ENCODE assay signal across 8 mouse cellular contexts in the genomic region with DNA sequence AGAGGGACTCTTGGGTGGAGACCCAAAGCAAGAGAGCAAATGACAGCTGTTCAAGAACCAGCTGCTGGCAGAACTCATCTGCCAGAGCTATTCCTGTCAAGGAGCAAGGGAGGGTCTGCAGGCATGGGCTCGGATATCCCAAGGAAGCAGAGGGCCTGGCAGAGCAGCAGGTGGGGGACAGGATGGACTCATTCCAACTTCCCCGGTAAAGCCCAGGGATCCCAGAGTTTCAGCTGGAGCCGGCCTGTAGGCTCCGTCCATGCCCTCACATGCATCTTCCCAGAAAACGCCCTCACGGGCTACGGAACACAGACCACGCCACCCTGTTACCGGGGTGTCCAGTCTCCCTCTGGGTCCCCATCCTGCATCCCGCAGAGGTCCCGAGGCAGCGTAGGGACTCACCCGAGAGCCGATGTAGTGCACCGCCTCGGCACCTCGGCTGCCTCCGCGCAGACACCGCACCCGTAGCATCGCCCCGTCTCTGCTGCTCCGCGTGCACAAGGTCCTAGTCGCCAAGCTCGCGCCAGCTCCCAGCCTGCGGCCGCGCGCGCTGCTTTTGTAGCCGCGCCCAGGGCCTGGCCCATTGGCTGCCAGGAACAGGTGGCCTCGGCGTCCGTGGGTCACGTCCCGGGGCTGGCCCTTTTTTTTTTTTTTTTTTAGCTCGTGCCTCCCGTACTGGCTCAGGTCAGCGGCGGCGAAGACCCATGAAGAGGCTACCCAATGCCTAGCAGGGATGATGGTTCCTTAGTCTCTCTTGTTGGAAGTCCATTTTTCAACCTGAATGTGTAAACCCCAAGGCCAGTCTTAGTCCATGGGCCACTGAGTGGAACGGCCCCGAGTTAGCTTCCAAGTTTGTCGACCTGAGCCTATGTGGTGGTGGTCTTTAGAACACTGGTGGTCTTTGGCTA. TPM values are rescaled to one million over a fixed set of nuclear protein-coding genes. Genes with fewer than 3 reads are reported as not detected.
DNase-seq lines count a peak whose midpoint lies in the region; ATAC-seq and TF ChIP-seq lines count a peak whose summit lies in the region.

A gene (minus strand): TSS at position 558 of the 908 bp plus-strand sequence.

- peak within 1 kb of the TSS; percentile 85 for H3K4me2 ChIP-seq in heart, embryonic 12.5 days
- H3K4me2 ChIP-seq in kidney, embryonic 15.5 days: peak within 1 kb of the TSS; percentile 93
- peak within 1 kb of the TSS; percentile 80 for H3K4me2 ChIP-seq in midbrain, embryonic 16.5 days (ENCODE audit: low read length)

- H3K36me3 ChIP-seq in heart, embryonic 12.5 days: no peaks in the 10 kb centered on the region
- H3K36me3 ChIP-seq in kidney, embryonic 15.5 days: no peaks in the 10 kb centered on the region
- H3K36me3 ChIP-seq in midbrain, embryonic 16.5 days (ENCODE audit: control insufficient read depth, insufficient read depth, low read length): no peaks in the 10 kb centered on the region
- no peaks in the 10 kb centered on the region for H3K36me3 ChIP-seq in spleen, adult 2 months (ENCODE audit: control insufficient read depth, insufficient read depth, low read length)

- WGBS in heart, embryonic 12.5 days: 3% methylated on average over 48 of the region's 48 CpGs
- WGBS in kidney, embryonic 15.5 days: 1% methylated on average over 48 of the region's 48 CpGs
- WGBS in midbrain, embryonic 16.5 days: 2% methylated on average over 48 of the region's 48 CpGs
- 5% methylated on average over 48 of the region's 48 CpGs for WGBS in spleen, adult 2 months

- TF ChIP-seq CTCF in brain, embryonic 14.5 days (IDR thresholded peaks at IDR 0.05; ENCODE audit: borderline replicate concordance, extremely low read depth, insufficient read depth, insufficient read length): no peak
- no peak for TF ChIP-seq CTCF in spleen, adult 2 months (IDR thresholded peaks at IDR 0.05; ENCODE audit: extremely low read depth, insufficient read depth, insufficient read length, insufficient replicate concordance)

- H3K9me3 ChIP-seq in heart, embryonic 12.5 days (replicated peaks): no peaks in the 10 kb centered on the region
- H3K9me3 ChIP-seq in kidney, embryonic 15.5 days (replicated peaks): no peaks in the 10 kb centered on the region
- no peaks in the 10 kb centered on the region for H3K9me3 ChIP-seq in midbrain, embryonic 16.5 days (replicated peaks; ENCODE audit: control insufficient read depth, low read length, poor library complexity, severe bottlenecking)

- no peak within 1 kb of the TSS for H3K27ac ChIP-seq in heart, embryonic 12.5 days (ENCODE audit: poor library complexity, severe bottlenecking)
- H3K27ac ChIP-seq in kidney, embryonic 15.5 days: no peak within 1 kb of the TSS
- peak within 1 kb of the TSS; percentile 63 for H3K27ac ChIP-seq in midbrain, embryonic 16.5 days (ENCODE audit: low read length)
- H3K27ac ChIP-seq in spleen, adult 2 months (ENCODE audit: insufficient read depth, low read length): peak within 1 kb of the TSS; percentile 22; the same call in 1 of the 2 replicates

- no peak; the same call in 1 of the 2 replicates for TF ChIP-seq POLR2A in brain, embryonic 14.5 days (IDR thresholded peaks at IDR 0.05; ENCODE audit: borderline replicate concordance, extremely low read depth, insufficient read depth, insufficient read length, poor library complexity, severe bottlenecking)
- TF ChIP-seq POLR2A in spleen, adult 2 months (IDR thresholded peaks at IDR 0.05; ENCODE audit: low read depth, low read length): no peak

- DNase-seq in B cell, adult 2 months: peak; percentile 22 to 42
- DNase-seq in brain, embryonic 14.5 days (ENCODE audit: low read depth): peak; percentile 91
- DNase-seq in liver: peak; percentile 62
- DNase-seq in spleen, adult 2 months (ENCODE audit: low read depth in 1 of 2, low spot score in 2 of 2): peak in 1 of 2 experiments; percentile 7

- no peaks in the 10 kb centered on the region for H3K27me3 ChIP-seq in heart, embryonic 12.5 days (replicated peaks)
- peaks cover 20% of the 10 kb centered on the region for H3K27me3 ChIP-seq in kidney, embryonic 15.5 days
- H3K27me3 ChIP-seq in midbrain, embryonic 16.5 days (ENCODE audit: control insufficient read depth, insufficient read depth, low read depth, low read length): no peaks in the 10 kb centered on the region
- H3K27me3 ChIP-seq in spleen, adult 2 months (ENCODE audit: control insufficient read depth, insufficient read depth, low read length): peaks cover 3% of the 10 kb centered on the region; the same call in 1 of the 2 replicates

- H3K4me1 ChIP-seq in heart, embryonic 12.5 days (replicated peaks): 0 out of 2 replicates have a peak, but pooled peaks cover 3% of the 10 kb centered on the region
- peaks cover 9% of the 10 kb centered on the region for H3K4me1 ChIP-seq in kidney, embryonic 15.5 days
- no peaks in the 10 kb centered on the region for H3K4me1 ChIP-seq in midbrain, embryonic 16.5 days (ENCODE audit: control insufficient read depth, insufficient read depth, low read length)
- peaks cover 6% of the 10 kb centered on the region for H3K4me1 ChIP-seq in spleen, adult 2 months (ENCODE audit: control insufficient read depth, insufficient read depth, insufficient read length)

- peak within 1 kb of the TSS; percentile 74 for H3K9ac ChIP-seq in heart, embryonic 12.5 days
- H3K9ac ChIP-seq in kidney, embryonic 15.5 days: peak within 1 kb of the TSS; percentile 39
- H3K9ac ChIP-seq in midbrain, embryonic 16.5 days (ENCODE audit: low read depth, low read length): peak within 1 kb of the TSS; percentile 89

- peak; percentile 98 for ATAC-seq in erythroid progenitor cell, adult 5-6 weeks (replicated peaks; ENCODE audit: low FRiP score, poor library complexity, severe bottlenecking)
- ATAC-seq in heart, embryonic 12.5 days (ENCODE audit: insufficient number of reproducible peaks, low FRiP score): peak; percentile 84
- peak; percentile 96 for ATAC-seq in kidney, embryonic 15.5 days (replicated peaks; ENCODE audit: low FRiP score)
- peak; percentile 98 for ATAC-seq in midbrain, embryonic 16.5 days

- H3K4me3 ChIP-seq in heart, embryonic 12.5 days: peak within 1 kb of the TSS; percentile 61
- H3K4me3 ChIP-seq in kidney, embryonic 15.5 days (replicated peaks): peak within 1 kb of the TSS; percentile 59
- peak within 1 kb of the TSS; percentile 76 for H3K4me3 ChIP-seq in midbrain, embryonic 16.5 days (ENCODE audit: low read depth, low read length)
- peak within 1 kb of the TSS; percentile 42 for H3K4me3 ChIP-seq in spleen, adult 2 months (ENCODE audit: extremely low read depth, insufficient read depth, insufficient read length)

RNA-seq across cellular contexts. Expression of the gene that starts here (rescaled TPM):
- 16.3 and 25.1 TPM in 2 replicates for polyA plus RNA-seq in brain, embryonic 14.5 days (2012; rRNA removed)
- 30.6 and 32.3 TPM in 2 replicates for total RNA-seq in erythroid progenitor cell, adult 5-6 weeks (2015; ENCODE audit: low replicate concordance)
- 19.6 and 21.6 TPM in 2 replicates for total RNA-seq in erythroid progenitor cell, adult 5-6 weeks (2017; ENCODE audit: low replicate concordance)
- polyA plus RNA-seq in heart, embryonic 12.5 days (2016; fragmentation: Nextera tagmentation; extraction: Ambion mirVana): 29.9 and 34.8 TPM in 2 replicates
- polyA plus RNA-seq in kidney, embryonic 15.5 days (2015; fragmentation: Nextera tagmentation; extraction: Ambion mirVana): 44.2 and 49.6 TPM in 2 replicates
- 45.2 and 56.3 TPM in 2 replicates for polyA plus RNA-seq in midbrain, embryonic 16.5 days (2015; fragmentation: Nextera tagmentation; extraction: Ambion mirVana)
- polyA plus RNA-seq in spleen, adult 2 months (2012; rRNA removed): 16.3 and 17.4 TPM in 2 replicates

Comparison
In these comparisons a context has a peak if more than half of its experiments do, and no peak if none do; other contexts are left out.
1. H3K27ac ChIP-seq: peak in midbrain, embryonic 16.5 days (single experiment) and spleen, adult 2 months (single experiment); none in heart, embryonic 12.5 days (single experiment) and kidney, embryonic 15.5 days (single experiment).
2. H3K9ac ChIP-seq: peak in every context shown above with its lines; median percentile 89 in midbrain, embryonic 16.5 days; 74 in heart, embryonic 12.5 days; 39 in kidney, embryonic 15.5 days.
3. Peak in every context shown above with its lines, with median percentiles within 50 percentile points of each other: ATAC-seq, H3K4me2 ChIP-seq and H3K4me3 ChIP-seq.